Mouse (Mus musculus) cerebellum, adult 2 months (tissue): ENCODE data around the gene Rab3d. TPM values are rescaled to one million over a fixed set of nuclear protein-coding genes. Genes with fewer than 3 reads are reported as not detected.
A peak's percentile ranks its signal among the peaks of the same experiment; 100 is the strongest.

Experiments used
- DNase-seq, 2 experiments: peaks; one replicate each; pipeline ENCODE4 v3.0.0; 2021
- H3K27ac ChIP-seq: fragments of 200-500 bp; 2 replicates; pipeline ENCODE4 v1.5.1; 2012; ENCODE audit warnings: low read length, control low read depth, inconsistent platforms; ENCODE audit not compliant: insufficient read depth
- H3K27me3 ChIP-seq: fragments of 200-500 bp; 2 replicates; pipeline ENCODE4 v1.6.1; 2012; ENCODE audit warnings: inconsistent platforms, mild to moderate bottlenecking, low read length, moderate library complexity; ENCODE audit not compliant: control insufficient read depth, insufficient read depth
- H3K4me1 ChIP-seq: fragments of 200-500 bp; 2 replicates; pipeline ENCODE4 v1.6.1; 2011; ENCODE audit warnings: low read length; ENCODE audit not compliant: control insufficient read depth, insufficient read depth
- H3K4me3 ChIP-seq: fragments of 200-500 bp; replicated peaks from 2 replicates; pipeline ENCODE3; 2011; ENCODE audit warnings: mild to moderate bottlenecking, low read depth, low read length, control low read depth; ENCODE audit not compliant: insufficient read depth
- CTCF ChIP-seq: fragments of 200-500 bp; IDR thresholded peaks from 2 replicates; pipeline ENCODE4 v1.5.1; 2011; ENCODE audit warnings: low read depth, mild to moderate bottlenecking, control low read depth, low read length, moderate library complexity, borderline replicate concordance; ENCODE audit not compliant: insufficient read depth
- POLR2A ChIP-seq: fragments of 200-500 bp; IDR thresholded peaks from 2 replicates; pipeline ENCODE4 v1.6.1; 2011; ENCODE audit warnings: low read length, control low read depth, borderline replicate concordance; ENCODE audit not compliant: insufficient read depth
- WGBS: fragments of 180-500 bp; shearing (Covaris S2); methylation state at CpG from one replicate; pipeline ENCODE4 v1.1.7; 2018; 5-methylcytosine and 5-hydroxymethylcytosine counted together
- polyA plus RNA-seq: library from polyadenylated mRNA; depleted of rRNA; stranded (reverse); fragments of >200 nt; gene quantifications from 2 replicates; pipeline ENCODE4 v1.2.3, GENCODE M21; 2012; rRNA removed

Rab3d gene
- polyA plus RNA-seq, result 13.9 and 16.3 TPM in 2 replicates

DNA sequence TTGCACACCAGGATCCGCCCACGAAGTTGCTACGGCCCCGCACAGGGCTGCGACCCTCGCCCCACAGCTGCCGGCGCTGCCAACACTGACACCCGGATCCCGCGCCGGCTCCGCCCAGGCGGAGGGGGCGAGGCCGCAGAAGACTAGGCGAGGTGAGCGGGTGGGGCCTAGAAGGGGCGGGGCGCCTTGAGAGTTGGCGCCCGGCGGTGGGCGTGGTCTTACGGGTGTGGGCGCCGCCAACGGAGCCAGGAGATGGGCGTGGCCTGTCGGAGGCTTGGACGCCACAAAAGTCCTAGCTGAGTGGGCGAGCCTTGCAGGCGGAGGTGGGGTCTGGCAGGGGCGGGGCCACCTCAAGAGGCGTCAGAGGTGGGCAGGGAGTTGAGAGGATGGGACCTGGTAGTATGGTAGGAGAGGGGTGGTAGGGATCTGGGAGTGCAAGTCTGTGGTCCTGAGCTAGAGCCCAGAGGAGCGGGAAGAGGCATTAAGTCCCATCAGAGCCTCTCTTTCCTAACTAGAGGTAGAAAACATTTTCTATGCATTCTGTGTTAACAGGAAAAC, at the start of gene Rab3d:
Rab3d (minus strand) TSS at position 158 of the 558 bp plus-strand sequence.
- Histone ChIP-seq H3K27ac (peak within 1 kb of the TSS; percentile 68; the same call in 1 of the 2 replicates), H3K27me3 (no peaks in the 10 kb centered on the region), H3K4me3 (peak within 1 kb of the TSS; percentile 67), H3K4me1 (no peaks in the 10 kb centered on the region)
- peak; percentile 87 to 88 for DNase-seq
- TF ChIP-seq CTCF (no peak), POLR2A (peak; percentile 46; the same call in 1 of the 2 replicates)
- under 1% methylated on average over 36 of the region's 36 CpGs for WGBS

DNA sequence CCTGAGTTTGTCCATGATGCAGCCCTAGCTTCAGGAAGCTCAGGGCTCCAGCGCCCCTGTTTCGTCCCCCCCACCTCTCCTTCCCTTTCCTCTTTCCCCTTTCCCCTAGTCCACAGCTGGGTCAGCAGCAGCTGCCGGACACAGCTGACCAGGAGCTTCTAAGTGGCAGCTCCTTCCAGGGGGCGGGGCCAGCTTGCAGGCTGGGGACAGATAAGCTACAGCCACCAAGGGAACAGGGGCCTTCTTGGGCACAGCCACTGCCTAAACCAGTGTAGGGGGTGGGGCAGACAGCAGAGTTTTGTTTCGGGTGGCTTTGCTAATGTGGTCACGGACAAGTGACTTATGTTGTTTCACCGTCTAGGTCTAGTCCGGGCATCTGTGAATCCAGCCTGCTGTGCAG, 45.4 kb upstream of the Rab3d start, which contains the start of gene Epor:
Epor (minus strand) TSS at position 90 of the 400 bp plus-strand sequence.
- H3K4me3 ChIP-seq, result peak within 1 kb of the TSS; percentile 50
- 28% methylated on average over 8 of the region's 8 CpGs for WGBS
- H3K27ac ChIP-seq, result peak within 1 kb of the TSS; percentile 17; the same call in 1 of the 2 replicates
- peak in 1 of 2 experiments; percentile 32 for DNase-seq
- H3K4me1 ChIP-seq, result peaks cover 12% of the 10 kb centered on the region
- H3K27me3 ChIP-seq, result no peaks in the 10 kb centered on the region
- TF ChIP-seq POLR2A, result no peak
- TF ChIP-seq CTCF, result no peak

DNA sequence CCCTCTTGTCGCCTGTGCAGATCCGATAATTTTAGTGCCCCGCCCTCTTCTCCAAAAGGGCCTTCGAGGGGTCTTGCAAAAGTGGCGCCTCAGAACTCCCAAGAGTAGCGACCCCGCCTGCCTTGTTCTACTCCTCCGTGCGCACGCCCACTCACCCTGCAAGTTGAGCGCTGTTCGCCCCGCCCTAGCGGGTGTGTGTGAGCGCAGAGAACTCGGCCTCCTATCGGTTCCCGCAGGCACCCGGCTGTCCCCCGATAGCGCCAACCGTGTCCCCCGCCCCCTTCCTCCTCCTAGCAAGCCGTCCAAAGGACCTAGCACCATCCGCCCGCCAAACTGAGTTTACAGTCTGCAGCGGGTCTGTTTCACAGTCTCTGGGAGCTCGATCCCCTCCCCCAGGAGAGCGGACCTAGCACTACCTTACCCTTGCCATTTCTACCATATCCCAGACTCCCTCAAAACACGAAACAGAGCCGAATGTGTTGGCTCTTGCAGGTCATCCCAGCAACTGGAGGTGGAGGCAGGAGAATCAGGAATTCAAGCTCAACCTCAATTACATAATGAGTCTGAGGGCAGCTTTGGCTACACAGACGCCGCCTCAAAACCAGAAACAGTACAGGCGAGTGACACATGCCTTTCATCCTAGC, 44.5 kb upstream of the Rab3d start:
- Histone ChIP-seq H3K4me3 (peak overlapping the region; percentile 50), H3K27me3 (no peaks in the 10 kb centered on the region), H3K27ac (peak overlapping the region; percentile 17; the same call in 1 of the 2 replicates), H3K4me1 (peaks cover 12% of the 10 kb centered on the region)
- TF ChIP-seq CTCF, result peak; percentile 7; the same call in 1 of the 2 replicates
- TF ChIP-seq POLR2A, result no peak
- DNase-seq, result peak; percentile 67 to 69
- 6% methylated on average over 34 of the region's 34 CpGs for WGBS

DNA sequence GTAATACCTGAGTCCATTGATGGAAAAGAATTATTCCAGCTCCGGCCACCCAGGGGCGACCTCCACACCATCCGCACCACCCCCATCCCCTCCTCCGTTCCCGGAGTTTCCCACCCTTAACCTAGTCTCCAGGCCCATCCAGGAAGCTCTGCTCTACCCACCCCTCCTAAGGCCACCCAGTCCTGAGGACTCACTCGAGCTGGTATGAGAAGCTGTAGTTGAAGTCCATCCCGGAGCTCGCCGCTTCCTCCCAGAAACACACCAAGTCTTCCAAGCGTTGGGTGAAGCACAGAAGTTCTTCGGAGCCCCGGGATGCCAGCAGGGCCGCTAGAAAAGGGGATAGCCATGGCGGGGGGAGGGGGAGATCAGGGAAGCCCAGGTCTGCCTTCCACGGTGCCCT, 44.0 kb upstream of the Rab3d start:
- no peak overlapping the region for H3K27ac ChIP-seq
- 1% methylated on average over 15 of the region's 15 CpGs for WGBS

DNA sequence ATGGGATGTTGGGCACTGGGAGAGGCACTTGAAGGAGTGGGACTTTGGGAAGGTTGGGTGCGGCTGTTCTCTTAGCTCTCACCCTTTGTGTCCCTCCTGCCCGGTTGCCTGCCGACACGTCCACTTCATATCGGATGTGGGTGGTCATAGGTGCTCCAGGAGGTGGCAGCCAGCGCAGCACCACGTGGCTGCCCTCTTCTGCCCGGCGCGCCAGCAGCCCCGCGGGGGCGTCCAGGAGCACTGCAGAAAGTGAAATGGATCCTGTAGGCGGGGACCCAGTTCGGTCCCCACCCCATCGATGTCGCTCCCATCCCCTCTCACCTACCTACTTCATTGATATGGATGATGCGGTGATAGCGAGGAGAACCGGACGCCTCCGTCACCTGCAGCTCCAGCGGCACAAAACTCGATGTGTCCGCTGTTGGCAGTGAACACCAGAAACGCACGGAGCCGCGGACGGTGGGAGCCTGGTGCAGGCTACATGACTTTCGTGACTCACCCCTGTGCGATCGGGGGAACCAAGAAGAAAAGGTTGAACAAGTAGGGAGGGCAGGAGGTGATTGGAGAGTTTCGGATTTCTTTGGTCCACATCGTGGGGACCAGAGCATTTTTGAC, 43.5 kb upstream of the Rab3d start:
- peaks cover 12% of the 10 kb centered on the region for H3K4me1 ChIP-seq
- H3K27me3 ChIP-seq, result no peaks in the 10 kb centered on the region
- 5% methylated on average over 35 of the region's 35 CpGs for WGBS
- TF ChIP-seq CTCF, result no peak
- no peak for TF ChIP-seq POLR2A
- H3K4me3 ChIP-seq, result peak overlapping the region; percentile 50
- H3K27ac ChIP-seq, result no peak overlapping the region
- peak; percentile 23 to 48 for DNase-seq

More for the DNA sequence above, 44.0 kb upstream of the Rab3d start:
- H3K27me3 ChIP-seq, result no peaks in the 10 kb centered on the region
- H3K4me1 ChIP-seq, result peaks cover 12% of the 10 kb centered on the region
- H3K4me3 ChIP-seq, result peak overlapping the region; percentile 50
- peak; percentile 26 to 40 for DNase-seq
- TF ChIP-seq CTCF (peak; percentile 31; the same call in 1 of the 2 replicates), POLR2A (no peak)

DNA sequence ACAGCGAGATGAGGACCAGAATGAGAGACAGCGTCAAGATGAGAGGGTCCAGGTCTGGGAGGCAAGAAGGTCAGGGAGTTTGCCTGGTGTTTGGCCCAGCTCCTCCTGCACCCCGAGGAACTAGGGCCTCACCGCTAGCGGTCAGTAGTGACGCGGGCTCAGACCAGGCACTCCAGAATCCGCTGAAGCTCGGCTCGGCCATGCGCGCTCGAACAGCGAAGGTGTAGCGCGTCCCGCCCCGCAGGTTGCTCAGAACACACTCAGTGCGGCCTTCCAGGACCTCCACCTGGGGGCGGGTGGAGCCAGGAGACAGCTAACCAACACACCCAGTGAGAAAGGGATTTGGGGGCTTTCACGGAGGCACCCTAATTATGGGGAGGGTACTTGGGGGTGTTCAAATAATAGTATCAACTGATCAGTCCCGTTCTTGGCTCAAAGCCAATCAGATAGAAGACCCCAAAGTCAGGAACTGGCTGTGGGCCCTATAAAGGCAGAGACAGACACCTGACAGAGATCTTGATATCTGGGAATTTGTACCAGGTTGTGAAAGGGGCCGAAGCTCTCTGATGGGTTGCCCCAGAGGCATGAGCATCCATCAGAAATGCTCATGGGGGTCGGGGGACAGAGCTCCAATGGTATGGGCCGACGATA, 42.7 kb upstream of the Rab3d start:
- 35% methylated on average over 26 of the region's 26 CpGs for WGBS
- Histone ChIP-seq H3K4me1 (peaks cover 12% of the 10 kb centered on the region), H3K4me3 (no peak overlapping the region), H3K27me3 (no peaks in the 10 kb centered on the region), H3K27ac (no peak overlapping the region)
- DNase-seq, result peak; percentile 41 to 48
- TF ChIP-seq CTCF (no peak), POLR2A (no peak)

DNA sequence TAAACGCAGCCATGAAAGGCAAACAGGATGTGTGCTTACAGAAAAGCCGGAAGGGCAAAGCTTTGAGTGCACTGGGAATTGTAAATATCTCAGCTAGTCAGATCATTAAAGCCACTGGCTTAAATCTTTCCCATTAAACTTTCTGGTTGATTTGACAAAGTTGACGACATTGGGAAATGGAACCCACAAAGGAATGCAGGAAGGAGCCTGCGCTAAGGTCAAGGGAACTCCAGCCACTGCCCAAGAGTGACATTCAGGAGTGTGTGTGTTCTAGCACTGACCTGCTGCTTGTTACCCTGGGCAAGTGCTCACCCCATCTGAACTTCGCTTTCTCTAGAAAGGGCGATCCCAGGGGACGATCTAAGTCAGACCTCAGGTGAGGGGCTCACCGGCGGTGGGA, 42.1 kb upstream of the Rab3d start:
- no peak overlapping the region for H3K4me3 ChIP-seq
- TF ChIP-seq POLR2A, result no peak
- no peak for TF ChIP-seq CTCF
- no peaks in the 10 kb centered on the region for H3K27me3 ChIP-seq

More for the DNA sequence above, 42.1 kb upstream of the Rab3d start:
- DNase-seq, result no peak
- 77% methylated on average over 9 of the region's 9 CpGs for WGBS
- Histone ChIP-seq H3K4me1 (peaks cover 12% of the 10 kb centered on the region), H3K27ac (no peak overlapping the region)
